Mouse (Mus musculus) erythroblast, embryonic 14.5 days (primary cell): ENCODE results near the gene Hck.

Source experiments
- GATA1 ChIP-seq: IDR thresholded peaks from 2 replicates; pipeline ENCODE4 v1.6.1; 2012; ENCODE audit warnings: low read length, inconsistent platforms, mixed read lengths
- TAL1 ChIP-seq: IDR thresholded peaks from 3 replicates; pipeline ENCODE4 v1.6.1; 2012; ENCODE audit warnings: low read length, inconsistent platforms, mixed read lengths

- TF ChIP-seq GATA1 = no peak
- TF ChIP-seq TAL1 = no peak
These were observed 17.6 kb downstream of the Hck start for GRCm38 (mm10) chr2:153125875-153126274.
